Mouse (Mus musculus) adrenal gland, postnatal 10 days (tissue): ENCODE measurements at regions not wholly inside any gene's neighbourhood (a gene's known extent, or its start where the extent isn't known, plus 50 kb on each side); places are given as distances from the start of the nearest gene placed in this dataset.
"Not testable (repeated sequence)": the region's sequence is repeated elsewhere in the genome, so short reads cannot be mapped to it uniquely, and the experiment has no call there.

ENCODE experiments used
- DNase-seq: peaks from one replicate; pipeline ENCODE4 v3.0.0; 2021; ENCODE audit warnings: mixed read lengths

- no peak for DNase-seq
These were observed 170.6 kb upstream of the Slc25a13 start for GRCm38 (mm10) chr6:6387571-6387970.

DNA sequence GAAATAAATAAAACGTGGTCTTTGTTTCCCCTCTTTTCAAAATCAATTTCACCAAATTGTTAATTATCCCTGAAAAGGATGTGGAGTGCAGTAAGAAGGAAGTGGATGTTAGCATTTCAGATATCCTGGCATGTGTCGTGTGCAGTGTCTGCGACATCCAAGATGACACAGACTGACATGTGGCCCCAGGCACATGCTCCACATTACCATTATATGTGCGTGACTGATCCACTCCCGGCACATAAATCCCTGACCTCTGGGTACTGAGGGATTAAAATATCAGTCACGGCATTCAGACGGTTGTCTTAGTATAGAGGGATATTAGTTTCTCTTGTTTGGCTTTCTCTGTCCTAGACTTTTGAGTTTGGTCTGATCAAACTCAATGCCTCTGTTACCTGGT, 168.0 kb upstream of the Slc25a13 start:
- no peak for DNase-seq

GRCm38 (mm10) chr6:6384441-6384840, 167.5 kb upstream of the Slc25a13 start:
- no peak for DNase-seq

DNA sequence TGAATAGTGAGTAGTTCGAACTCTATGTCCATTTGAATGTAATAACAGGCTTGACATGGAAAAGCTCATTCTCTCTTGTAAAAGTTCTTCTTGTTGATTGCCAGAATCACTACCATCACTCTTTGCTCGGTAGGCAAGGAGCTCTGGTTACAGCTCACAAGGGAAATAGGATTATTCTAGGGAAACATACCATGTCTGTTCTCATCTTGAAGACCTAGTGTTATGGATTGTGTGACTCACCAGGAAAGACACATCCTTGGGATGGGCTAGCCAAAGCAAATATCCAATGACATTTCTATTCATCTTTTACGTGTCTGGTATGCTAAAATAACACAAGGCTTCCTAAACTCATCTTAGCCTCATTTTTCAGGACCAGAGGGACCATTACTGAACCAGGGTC, 155.4 kb upstream of the Slc25a13 start:
- no peak for DNase-seq

GRCm38 (mm10) chr6:6371444-6372093, 154.6 kb upstream of the Slc25a13 start:
- no peak for DNase-seq

- DNase-seq, result no peak
These were observed 147.1 kb upstream of the Slc25a13 start for GRCm38 (mm10) chr6:6364037-6364436.

DNA sequence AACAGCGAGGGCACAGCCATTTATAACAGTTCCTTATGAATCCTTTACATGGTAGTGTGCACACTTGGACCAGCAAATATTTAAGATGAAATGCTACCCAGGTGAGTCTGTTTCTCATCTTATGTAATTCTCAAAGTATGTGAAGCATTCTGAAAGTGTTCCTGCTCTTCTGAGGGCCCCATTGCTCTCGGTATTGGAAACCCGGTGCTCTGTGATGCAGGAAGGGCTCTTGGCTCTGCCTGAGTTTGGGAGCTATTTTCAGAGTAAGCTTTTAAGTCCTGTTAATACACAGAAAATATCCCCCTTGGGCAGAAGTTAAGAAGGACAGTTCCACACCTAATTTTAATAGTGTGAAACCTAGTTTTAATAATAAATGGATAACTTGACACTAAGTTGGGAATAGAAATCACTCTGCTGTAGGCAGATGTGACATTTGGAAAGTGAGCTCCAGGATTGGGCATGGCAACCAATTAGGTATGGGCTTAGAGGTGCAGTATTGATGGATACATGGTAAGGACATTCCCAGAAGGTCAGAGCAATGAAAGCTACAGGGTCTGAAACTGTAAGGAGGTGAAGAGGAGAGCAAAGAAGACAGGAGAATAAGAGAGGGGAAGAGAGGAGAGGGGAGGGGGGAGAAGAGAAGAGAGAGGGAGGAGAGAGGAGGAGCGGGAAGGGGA, 145.8 kb upstream of the Slc25a13 start:
- no peak for DNase-seq

GRCm38 (mm10) chr6:6361181-6361580, 144.2 kb upstream of the Slc25a13 start:
- DNase-seq, result not testable (repeated sequence)

DNA sequence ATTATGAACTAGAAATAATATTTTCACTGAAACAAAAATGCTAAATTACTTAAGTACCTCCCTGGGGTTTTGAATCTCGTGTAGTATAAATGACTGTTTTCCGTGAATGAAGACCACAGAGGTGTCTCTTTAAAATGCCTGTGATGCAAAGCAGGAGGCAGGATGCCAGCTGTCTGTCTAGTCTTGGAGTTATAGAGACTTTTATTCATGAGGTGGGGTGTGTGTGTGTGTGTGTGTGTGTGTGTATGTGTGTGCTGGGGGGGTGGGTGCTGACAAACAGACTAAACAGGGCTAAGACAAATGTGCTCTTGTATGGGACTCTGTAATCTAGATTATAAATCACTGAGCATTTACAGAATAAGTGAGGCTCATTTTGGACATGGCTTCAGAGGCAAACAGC, 140.5 kb upstream of the Slc25a13 start:
- DNase-seq, result no peak

DNA sequence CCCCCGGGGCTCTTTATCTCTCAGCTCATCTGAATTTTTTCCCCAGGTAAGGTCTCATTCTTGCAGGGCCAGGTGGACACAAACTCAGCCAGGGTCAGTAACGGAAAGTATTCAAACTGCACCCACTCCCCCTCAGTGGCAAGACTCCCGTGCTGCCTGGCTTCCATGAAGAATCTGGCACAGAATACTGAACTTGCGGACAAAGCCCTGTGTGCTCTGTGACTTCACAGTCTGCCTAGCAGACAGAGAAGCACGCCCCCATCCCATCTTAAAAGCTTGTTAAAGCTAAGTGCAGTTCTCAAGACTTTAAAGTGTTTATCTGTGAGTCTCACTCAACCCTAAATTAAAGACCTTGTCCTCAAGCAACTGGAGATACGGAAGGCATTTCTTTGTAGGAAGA, 140.0 kb upstream of the Slc25a13 start:
- DNase-seq, result no peak

DNA sequence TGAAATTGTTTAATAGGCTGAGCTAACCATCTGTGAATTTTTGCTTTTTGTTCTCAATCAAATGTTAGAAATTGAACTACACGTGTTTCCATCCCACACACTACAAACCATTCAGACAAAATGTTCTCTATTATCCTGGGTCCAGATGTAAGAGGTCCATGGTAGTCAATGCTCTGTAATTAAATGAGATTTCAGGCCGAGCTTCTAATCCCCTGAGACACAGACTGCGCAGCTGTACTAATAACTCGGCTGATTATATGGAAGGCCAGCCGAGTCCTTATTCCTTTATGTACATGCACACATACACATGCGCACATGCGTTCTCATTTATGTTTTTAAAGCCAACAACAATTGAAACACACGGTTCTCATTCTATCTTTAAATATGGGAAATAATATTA, 118.3 kb upstream of the Slc25a13 start:
- no peak for DNase-seq

- DNase-seq, result no peak
These were observed 113.3 kb upstream of the Slc25a13 start for GRCm38 (mm10) chr6:6330271-6330670.

DNA sequence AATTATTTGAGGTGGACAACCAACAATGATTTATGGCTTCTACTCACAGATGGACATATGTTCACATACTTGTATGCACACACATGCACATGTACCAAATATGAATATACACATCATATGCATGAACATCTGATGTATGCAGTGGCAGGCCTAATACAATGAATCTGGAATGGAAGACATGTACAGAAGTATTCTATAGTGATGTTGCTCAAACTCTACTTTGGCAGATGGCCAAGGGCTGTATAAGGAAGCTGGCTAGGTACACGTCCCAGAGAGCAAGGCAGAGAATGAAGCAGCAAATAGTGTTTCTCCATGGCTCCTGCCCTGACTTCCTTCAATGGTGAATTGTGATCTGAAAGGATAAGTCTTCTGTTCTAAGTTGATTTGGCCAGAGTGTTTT, 108.5 kb upstream of the Slc25a13 start:
- DNase-seq, result no peak

- no peak for DNase-seq
These were observed 99.8 kb upstream of the Slc25a13 start for GRCm38 (mm10) chr6:6316725-6317124.

DNA sequence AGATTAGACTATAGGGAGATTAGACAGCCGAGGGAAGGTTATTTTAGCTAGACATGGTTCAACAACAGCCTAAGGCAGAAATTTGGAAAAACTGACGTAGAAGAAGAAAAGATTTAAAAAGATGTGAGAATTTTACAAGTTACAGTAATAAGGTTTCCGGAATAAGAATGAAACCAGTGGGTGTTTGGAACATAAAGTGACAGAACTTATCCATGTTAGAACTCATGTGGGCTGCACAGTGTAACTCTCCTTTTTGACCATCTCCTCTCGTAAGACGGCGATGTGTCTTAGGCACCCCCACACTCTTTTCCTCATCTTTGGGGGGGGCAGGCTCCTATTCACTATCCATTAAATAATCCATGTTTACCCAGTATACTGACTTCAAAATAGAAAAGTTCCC, 96.2 kb upstream of the Slc25a13 start:
- no peak for DNase-seq

DNA sequence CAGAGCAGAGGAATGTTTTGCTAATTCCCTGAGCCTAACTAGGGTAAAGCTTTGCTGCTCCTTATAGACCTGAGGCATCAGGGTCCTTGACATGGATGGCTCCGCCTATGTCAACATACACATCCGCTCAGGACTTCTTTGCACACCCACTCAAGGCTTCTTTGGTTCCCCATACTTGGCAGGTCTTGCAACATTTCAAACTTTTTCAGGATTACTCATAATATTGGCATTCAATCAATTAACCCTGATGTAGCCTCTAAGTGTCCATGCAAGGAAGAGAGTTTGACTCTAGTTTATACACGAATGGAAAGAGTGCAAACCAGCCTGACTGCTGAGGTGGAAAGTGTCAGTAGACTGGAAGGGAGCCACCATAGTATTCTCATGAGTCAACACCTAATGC, 93.2 kb upstream of the Slc25a13 start:
- no peak for DNase-seq

DNA sequence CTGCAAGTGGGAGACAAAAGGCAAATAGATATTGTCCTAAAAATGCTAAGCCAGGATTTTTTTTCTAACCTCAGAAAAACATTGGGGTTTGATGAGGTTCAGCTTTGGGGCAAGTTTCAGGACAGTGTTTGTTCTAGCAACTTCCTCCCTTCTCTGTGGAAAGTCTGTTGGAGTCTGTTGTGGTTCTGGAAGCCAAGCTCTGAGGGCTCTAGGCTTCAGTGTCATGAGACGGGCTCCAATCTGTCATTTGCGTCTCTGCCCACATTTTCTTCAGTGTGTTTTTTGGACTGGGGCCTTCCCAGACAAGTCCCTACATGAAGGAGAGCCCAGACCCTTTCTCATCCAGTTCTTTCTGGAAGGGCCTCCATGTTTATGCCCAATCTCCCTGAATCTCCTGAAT, 90.6 kb upstream of the Slc25a13 start:
- DNase-seq, result no peak

- no peak for DNase-seq
These were observed 86.8 kb upstream of the Slc25a13 start for GRCm38 (mm10) chr6:6303767-6304166.

DNA sequence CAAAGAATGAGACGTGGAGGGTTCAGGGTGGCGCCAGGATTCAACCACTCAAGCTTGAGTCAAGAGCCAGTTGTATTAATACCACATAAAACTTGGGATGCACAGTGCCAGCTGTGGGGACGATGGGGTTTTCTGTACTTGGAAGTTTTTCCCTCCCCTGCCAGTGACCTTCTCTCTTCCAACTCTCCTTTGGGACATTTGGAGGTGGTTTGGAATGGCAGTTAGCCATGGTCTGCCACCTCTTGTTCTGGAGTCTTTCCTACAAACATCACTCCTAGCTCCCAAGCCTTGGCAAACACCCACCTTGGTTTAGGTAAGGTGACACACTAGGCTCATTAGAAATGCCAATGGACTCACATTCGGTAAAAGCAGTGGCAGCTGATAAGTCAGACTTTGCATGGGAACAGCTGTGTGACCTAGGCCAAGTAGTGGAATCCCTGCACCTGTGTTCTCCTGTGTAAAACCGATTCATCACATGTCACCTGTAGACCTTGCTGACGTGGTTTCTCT, 84.1 kb upstream of the Slc25a13 start:
- no peak for DNase-seq

- peak; percentile 43 for DNase-seq
These were observed 82.2 kb upstream of the Slc25a13 start for GRCm38 (mm10) chr6:6298867-6299852.

- DNase-seq, result not testable (repeated sequence)
These were observed 78.6 kb upstream of the Slc25a13 start for GRCm38 (mm10) chr6:6295551-6295950.

- DNase-seq, result no peak
These were observed 74.8 kb upstream of the Slc25a13 start for GRCm38 (mm10) chr6:6291781-6292180.

DNA sequence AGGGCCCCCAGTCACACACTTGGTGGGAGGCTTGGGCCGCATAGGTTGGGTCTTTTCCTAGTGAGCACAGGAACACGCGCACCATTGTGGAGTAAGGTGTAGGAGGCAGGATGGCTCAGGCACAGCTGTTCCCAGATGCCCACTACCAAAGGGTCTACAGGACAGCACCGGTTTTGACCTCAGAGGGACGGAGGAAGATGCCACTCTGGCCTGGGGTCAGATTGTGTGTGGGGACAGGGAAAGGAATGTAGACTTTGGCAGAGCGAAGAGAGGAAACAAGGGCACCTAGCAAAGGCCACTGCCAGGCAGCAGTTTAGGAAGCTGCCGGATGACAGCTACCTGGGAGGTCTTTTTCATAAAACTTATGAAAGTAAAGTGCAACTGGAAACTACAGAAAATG, 73.5 kb upstream of the Slc25a13 start:
- no peak for DNase-seq
